Mouse (Mus musculus): ENCODE measurements at regions not wholly inside any gene's neighbourhood (a gene's known extent, or its start where the extent isn't known, plus 50 kb on each side); places are given as distances from the start of the nearest gene placed in this dataset.

GRCm38 (mm10) chr3:143646836-143647235 is 558.2 kb downstream of the Lmo4 start:
- DNase-seq (ENCODE audit: low read depth, low spot score): no peak
- TF ChIP-seq SMC3 (IDR thresholded peaks at IDR 0.05; ENCODE audit: low read depth, low read length): no peak
- TF ChIP-seq CTCF (IDR thresholded peaks at IDR 0.05 in 2 of 3, conservative IDR thresholded peaks at IDR 0.05 in 1 of 3; ENCODE audit: control insufficient read depth in 1 of 3, insufficient read depth in 1 of 3, low read depth in 2 of 3, low read length in 3 of 3, poor library complexity in 1 of 3, severe bottlenecking in 1 of 3): no peak
- no peak for TF ChIP-seq ZNF384 (IDR thresholded peaks at IDR 0.05; ENCODE audit: low read depth, low read length)
- no peak for TF ChIP-seq RAD21 (IDR thresholded peaks at IDR 0.05; ENCODE audit: low read depth, low read length)
- TF ChIP-seq TCF12 (IDR thresholded peaks at IDR 0.05; ENCODE audit: low read depth, low read length): no peak
- Histone ChIP-seq H3K27ac (ENCODE audit: control insufficient read depth, low read depth, low read length) (no peak overlapping the region), H3K79me2 (ENCODE audit: control insufficient read depth, insufficient read depth, low read length, poor library complexity) (no peaks in the 10 kb centered on the region), H3K4me3 (ENCODE audit: control insufficient read depth in 1 of 2, insufficient read depth in 1 of 2, low read depth in 2 of 2, low read length in 2 of 2) (no peak overlapping the region), H3K4me1 (ENCODE audit: control insufficient read depth in 1 of 2, insufficient read depth in 2 of 2, low read length in 2 of 2) (no peaks in the 10 kb centered on the region), H3K9me3 (replicated peaks; ENCODE audit: insufficient read depth, low read length) (no peaks in the 10 kb centered on the region), H3K36me3 (ENCODE audit: control insufficient read depth in 1 of 2, insufficient read depth in 2 of 2, low read length in 2 of 2) (no peaks in the 10 kb centered on the region), H3K9ac (ENCODE audit: control insufficient read depth, low read depth, low read length, poor library complexity, severe bottlenecking) (no peak overlapping the region), H3K27me3 (ENCODE audit: control insufficient read depth in 1 of 2, insufficient read depth in 2 of 2, low read length in 2 of 2) (no peaks in the 10 kb centered on the region)

- Histone ChIP-seq H3K4me3 (ENCODE audit: control insufficient read depth in 1 of 2, insufficient read depth in 1 of 2, low read depth in 2 of 2, low read length in 2 of 2) (no peak overlapping the region), H3K4me1 (ENCODE audit: control insufficient read depth in 1 of 2, insufficient read depth in 2 of 2, low read length in 2 of 2) (no peaks in the 10 kb centered on the region), H3K27ac (ENCODE audit: control insufficient read depth, low read depth, low read length) (no peak overlapping the region), H3K27me3 (ENCODE audit: control insufficient read depth in 1 of 2, insufficient read depth in 2 of 2, low read length in 2 of 2) (no peaks in the 10 kb centered on the region), H3K79me2 (ENCODE audit: control insufficient read depth, insufficient read depth, low read length, poor library complexity) (no peaks in the 10 kb centered on the region), H3K9me3 (replicated peaks; ENCODE audit: insufficient read depth, low read length) (no peaks in the 10 kb centered on the region), H3K9ac (ENCODE audit: control insufficient read depth, low read depth, low read length, poor library complexity, severe bottlenecking) (no peak overlapping the region), H3K36me3 (ENCODE audit: control insufficient read depth in 1 of 2, insufficient read depth in 2 of 2, low read length in 2 of 2) (no peaks in the 10 kb centered on the region)
- no peak for DNase-seq (ENCODE audit: low read depth, low spot score)
- TF ChIP-seq POLR2AphosphoS2 (IDR thresholded peaks at IDR 0.05; ENCODE audit: low read length): no peak
- TF ChIP-seq SIN3A (IDR thresholded peaks at IDR 0.05; ENCODE audit: low read length): no peak
- no peak for TF ChIP-seq ZMIZ1 (IDR thresholded peaks at IDR 0.05; ENCODE audit: low read depth, low read length)
- TF ChIP-seq CHD1 (IDR thresholded peaks at IDR 0.05; ENCODE audit: low read depth, low read length): no peak
- TF ChIP-seq ZKSCAN1 (IDR thresholded peaks at IDR 0.05; ENCODE audit: low read depth, low read length): no peak
- no peak for TF ChIP-seq ELF1 (IDR thresholded peaks at IDR 0.05; ENCODE audit: low read depth, low read length)
Observed at GRCm38 (mm10) chr3:143633036-143633435, 572.0 kb downstream of the Lmo4 start.

DNA sequence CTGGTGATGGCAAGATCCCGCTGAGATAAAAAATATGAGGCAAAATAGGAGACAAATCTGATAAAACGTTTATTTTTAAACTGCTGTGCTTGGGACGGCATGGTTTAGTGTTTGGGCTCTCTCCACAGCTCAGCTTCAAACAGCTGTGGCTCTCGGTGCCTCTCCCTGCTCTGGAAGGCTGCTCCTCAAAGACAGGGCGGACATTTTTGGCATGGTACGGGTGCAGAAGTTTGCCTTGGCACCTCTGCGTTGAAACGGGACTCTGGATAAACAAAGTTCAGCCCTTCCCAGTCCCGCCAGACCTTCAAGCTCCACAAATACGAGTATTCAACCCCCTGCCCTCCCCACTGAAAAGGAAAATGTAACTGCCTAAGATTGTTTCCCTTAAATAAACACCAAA is 573.8 kb downstream of the Lmo4 start:
- Histone ChIP-seq H3K27ac (ENCODE audit: control insufficient read depth, low read depth, low read length) (no peak overlapping the region), H3K36me3 (ENCODE audit: control insufficient read depth in 1 of 2, insufficient read depth in 2 of 2, low read length in 2 of 2) (no peaks in the 10 kb centered on the region), H3K9me3 (replicated peaks; ENCODE audit: insufficient read depth, low read length) (no peaks in the 10 kb centered on the region), H3K9ac (ENCODE audit: control insufficient read depth, low read depth, low read length, poor library complexity, severe bottlenecking) (no peak overlapping the region), H3K4me1 (ENCODE audit: control insufficient read depth in 1 of 2, insufficient read depth in 2 of 2, low read length in 2 of 2) (no peaks in the 10 kb centered on the region), H3K27me3 (ENCODE audit: control insufficient read depth in 1 of 2, insufficient read depth in 2 of 2, low read length in 2 of 2) (no peaks in the 10 kb centered on the region), H3K79me2 (ENCODE audit: control insufficient read depth, insufficient read depth, low read length, poor library complexity) (no peaks in the 10 kb centered on the region), H3K4me3 (ENCODE audit: control insufficient read depth in 1 of 2, insufficient read depth in 1 of 2, low read depth in 2 of 2, low read length in 2 of 2) (no peak overlapping the region)
- no peak for DNase-seq (ENCODE audit: low read depth, low spot score)
- TF ChIP-seq MAFK (IDR thresholded peaks at IDR 0.05; ENCODE audit: borderline replicate concordance, low read depth, low read length) (no peak), POLR2AphosphoS5 (IDR thresholded peaks at IDR 0.05; ENCODE audit: borderline replicate concordance, low read depth, low read length) (no peak)
